Mouse (Mus musculus) E14TG2a.4 (cell line): ENCODE results near the gene Pofut2.
"Not testable (repeated sequence)": the region's sequence is repeated elsewhere in the genome, so short reads cannot be mapped to it uniquely, and the experiment has no call there.

Source experiments
- CTCF ChIP-seq: conservative IDR thresholded peaks from 2 replicates; pipeline ENCODE4 v1.5.1; 2014; ENCODE audit warnings: low read length
- NANOG ChIP-seq: IDR thresholded peaks from 2 replicates; pipeline ENCODE4 v1.6.1; 2014; ENCODE audit warnings: borderline replicate concordance, low read length, mixed read lengths

- peak; percentile 28 for TF ChIP-seq CTCF
- TF ChIP-seq NANOG, result not testable (repeated sequence)
These were observed 23.1 kb downstream of the Pofut2 start for GRCm38 (mm10) chr10:77282085-77282484.
